Mouse (Mus musculus) lung, embryonic 16.5 days (tissue): ENCODE measurements around the gene Tnfrsf18. TPM values are rescaled to one million over a fixed set of nuclear protein-coding genes. Genes with fewer than 3 reads are reported as not detected.

Experiments used
- ATAC-seq: fragments of 200-750 bp; cut with Nextera tagmentation; 2 replicates; pipeline ENCODE4 v1.8.0; 2017; ENCODE audit warnings: low read depth, mild to moderate bottlenecking, moderate library complexity
- H3K27ac ChIP-seq: fragments of 300-500 bp; sonication (generic); 2 replicates; pipeline ENCODE4 v1.5.1; 2014; ENCODE audit warnings: mild to moderate bottlenecking, control low read depth, low read length
- H3K27me3 ChIP-seq: fragments of 300-500 bp; sonication (generic); 2 replicates; pipeline ENCODE4 v1.6.1; 2014; ENCODE audit warnings: low read depth, low read length, mixed read lengths; ENCODE audit not compliant: control insufficient read depth, insufficient read depth
- H3K36me3 ChIP-seq: fragments of 300-500 bp; sonication (generic); 2 replicates; pipeline ENCODE4 v1.6.1; 2014; ENCODE audit warnings: low read length; ENCODE audit not compliant: control insufficient read depth, insufficient read depth
- H3K4me1 ChIP-seq: fragments of 300-500 bp; sonication (generic); replicated peaks from 2 replicates; pipeline ENCODE4 v1.6.1; 2014; ENCODE audit warnings: low read length, mixed read lengths; ENCODE audit not compliant: control insufficient read depth, insufficient read depth
- H3K4me2 ChIP-seq: fragments of 300-500 bp; sonication (generic); 2 replicates; pipeline ENCODE4 v1.6.1; 2014; ENCODE audit warnings: low read depth, low read length, control low read depth
- H3K4me3 ChIP-seq: fragments of 300-500 bp; sonication (generic); 2 replicates; pipeline ENCODE4 v1.5.1; 2014; ENCODE audit warnings: mild to moderate bottlenecking, low read length, control low read depth
- H3K9ac ChIP-seq: fragments of 300-500 bp; sonication (generic); 2 replicates; pipeline ENCODE4 v1.6.1; 2014; ENCODE audit warnings: low read length, control low read depth
- H3K9me3 ChIP-seq: fragments of 300-500 bp; sonication (generic); 2 replicates; pipeline ENCODE4 v1.6.1; 2016; ENCODE audit warnings: low read length; ENCODE audit not compliant: control insufficient read depth
- WGBS: fragments of 180-500 bp; shearing (Covaris S2); extraction: QIAGEN DNeasy Blood & Tissue Kit; methylation state at CpG from one replicate; pipeline ENCODE4 v1.1.7; 2014; 5-methylcytosine and 5-hydroxymethylcytosine counted together
- microRNA counts: library from miRNA; unstranded; fragments of <30 nt; microRNA quantifications from one replicate; lab custom pipeline; 2016
- microRNA-seq: library from miRNA; unstranded; fragments of <30 nt; microRNA quantifications from one replicate; pipeline ENCODE4, GENCODE M21; 2016
- polyA plus RNA-seq: library from polyadenylated mRNA; unstranded; fragments of >200 nt; fragmentation: Nextera tagmentation; extraction: Ambion mirVana; gene quantifications from 2 replicates; pipeline ENCODE4 v1.2.1, GENCODE M21; 2015

The Tnfrsf18 gene
- polyA plus RNA-seq, 1 experiment from 2014 or later: 1.5 TPM

DNA sequence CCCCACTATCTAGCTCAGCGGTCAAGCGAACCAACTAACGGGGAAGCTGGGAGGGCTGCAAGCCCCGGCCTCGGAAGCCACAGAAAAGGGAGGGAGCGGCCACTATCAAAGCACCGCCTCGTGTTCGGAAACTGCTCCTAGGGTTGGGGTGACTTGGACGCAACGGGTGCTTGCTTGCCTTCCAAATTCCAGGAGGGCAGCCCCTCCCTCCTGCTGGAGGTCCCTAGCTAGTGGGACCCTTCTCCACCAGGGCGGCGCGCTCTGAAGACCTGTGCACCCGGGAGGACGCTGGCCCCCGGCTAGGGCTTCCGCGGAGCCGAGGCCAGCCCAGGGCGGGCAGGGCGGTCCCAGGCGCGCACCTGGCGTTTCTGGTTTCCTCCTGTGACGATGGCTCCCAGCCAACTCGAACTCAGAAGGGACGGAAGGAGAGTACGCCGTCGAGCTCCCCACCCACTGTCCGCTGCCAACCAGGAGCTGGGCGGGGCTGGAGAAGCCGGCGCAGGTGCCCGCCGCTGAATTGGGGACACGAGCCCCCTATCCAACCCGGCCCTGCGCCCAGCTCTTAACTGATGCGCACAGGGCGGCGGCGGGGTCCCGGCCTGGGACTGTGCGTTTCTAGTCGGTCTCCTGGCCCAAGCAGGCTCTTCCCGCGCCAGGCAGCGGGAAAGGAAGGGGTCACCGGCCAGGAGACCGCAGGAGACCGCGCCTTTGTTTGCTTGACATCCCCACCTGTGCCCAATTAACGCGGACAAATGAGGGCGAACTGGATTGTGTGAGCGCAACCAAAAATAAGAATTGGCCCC is 51.7 kb downstream of the Tnfrsf18 start:
- peaks cover 14% of the 10 kb centered on the region for H3K4me1 ChIP-seq
- peak overlapping the region; percentile 93 for H3K27ac ChIP-seq
- H3K4me3 ChIP-seq: peak overlapping the region; percentile 51
- no peaks in the 10 kb centered on the region for H3K9me3 ChIP-seq
- under 1% methylated on average over 58 of the region's 58 CpGs for WGBS
- H3K27me3 ChIP-seq: peaks cover 7% of the 10 kb centered on the region; the same call in 1 of the 2 replicates
- H3K4me2 ChIP-seq: peak overlapping the region; percentile 79
- no peaks in the 10 kb centered on the region for H3K36me3 ChIP-seq
- H3K9ac ChIP-seq: peak overlapping the region; percentile 66
- ATAC-seq: peak; percentile 90

MicroRNA genes within 50 kb of the gene (microRNA counts, 519-probe panel; counts per million panel counts)
- microRNA mmu-miR-200a (lab: Ali Mortazavi, UCI) (3,815 counts per million, percentile 78 among the panel's probes with 10 or more counts), microRNA mmu-miR-200b (lab: Ali Mortazavi, UCI) (4,441 counts per million, percentile 91 among the panel's probes with 10 or more counts), microRNA mmu-miR-429 (lab: Ali Mortazavi, UCI) (4,795 counts per million, percentile 93 among the panel's probes with 10 or more counts)

Small RNAs within 50 kb of the gene (microRNA-seq; reads per million reads assigned to microRNA genes)
- gene Mir200a: 1,355 reads per million, percentile 77 among the genes with 10 or more reads in this experiment
- gene Mir200b: 6,983 reads per million, percentile 93 among the genes with 10 or more reads in this experiment
- 18,186 reads per million, percentile 97 among the genes with 10 or more reads in this experiment for gene Mir429

Other genes with a start within 250 kb of the Tnfrsf18 start
- 0.15 and 0.21 TPM in 2 replicates for gene Tmem88b, start 240.3 kb upstream of the Tnfrsf18 start, polyA plus RNA-seq
- 0.69 and 1.0 TPM in 2 replicates for gene Ankrd65, start 235.7 kb upstream of the Tnfrsf18 start, polyA plus RNA-seq
- 177 and 194 TPM in 2 replicates for gene Mrpl20, start 223.3 kb upstream of the Tnfrsf18 start, polyA plus RNA-seq
- 179 and 185 TPM in 2 replicates for gene Ccnl2, start 213.7 kb upstream of the Tnfrsf18 start, polyA plus RNA-seq
- 141 and 146 TPM in 2 replicates for gene Aurkaip1, start 194.9 kb upstream of the Tnfrsf18 start, polyA plus RNA-seq
- gene Mxra8, start 186.5 kb upstream of the Tnfrsf18 start, polyA plus RNA-seq: 246 and 255 TPM in 2 replicates
- 4.5 and 6.0 TPM in 2 replicates for gene Dvl1, start 178.8 kb upstream of the Tnfrsf18 start, polyA plus RNA-seq
- 0.24 and 0.30 TPM in 2 replicates for gene Tas1r3, start 162.8 kb upstream of the Tnfrsf18 start, polyA plus RNA-seq
- gene Cptp, start 156.7 kb upstream of the Tnfrsf18 start, polyA plus RNA-seq: 15.6 and 16.4 TPM in 2 replicates
- 74.2 and 75.8 TPM in 2 replicates for gene Ints11, start 156.6 kb upstream of the Tnfrsf18 start, polyA plus RNA-seq
- gene Pusl1, start 134.4 kb upstream of the Tnfrsf18 start, polyA plus RNA-seq: 39.7 and 43.2 TPM in 2 replicates
- gene Acap3, start 134.3 kb upstream of the Tnfrsf18 start, polyA plus RNA-seq: 17.5 and 20.0 TPM in 2 replicates
- gene Ube2j2, start 82.3 kb upstream of the Tnfrsf18 start, polyA plus RNA-seq: 77.2 and 86.4 TPM in 2 replicates
- gene C1qtnf12, start 63.8 kb upstream of the Tnfrsf18 start, polyA plus RNA-seq: 37.2 and 39.3 TPM in 2 replicates
- 12.2 and 12.8 TPM in 2 replicates for gene B3galt6, start 33.5 kb upstream of the Tnfrsf18 start, polyA plus RNA-seq
- 156 and 162 TPM in 2 replicates for gene Sdf4, start 33.3 kb upstream of the Tnfrsf18 start, polyA plus RNA-seq
- gene Tnfrsf4, start 12.3 kb upstream of the Tnfrsf18 start, polyA plus RNA-seq: 1.1 and 2.4 TPM in 2 replicates
- gene Ttll10, start 33.2 kb downstream of the Tnfrsf18 start, polyA plus RNA-seq: 2.8 and 4.0 TPM in 2 replicates
- gene 9430015G10Rik, start 83.8 kb downstream of the Tnfrsf18 start, polyA plus RNA-seq: 37.9 and 42.0 TPM in 2 replicates
- gene Rnf223, start 104.3 kb downstream of the Tnfrsf18 start, polyA plus RNA-seq: 0.24 and 0.33 TPM in 2 replicates
- 85.6 and 86.5 TPM in 2 replicates for gene Agrn, start 171.3 kb downstream of the Tnfrsf18 start, polyA plus RNA-seq
- 1.7 and 3.1 TPM in 2 replicates for gene Isg15, start 174.7 kb downstream of the Tnfrsf18 start, polyA plus RNA-seq
- 2.9 and 3.4 TPM in 2 replicates for gene AW011738, start 177.1 kb downstream of the Tnfrsf18 start, polyA plus RNA-seq
- gene Perm1, start 189.7 kb downstream of the Tnfrsf18 start, polyA plus RNA-seq: 0.45 and 0.91 TPM in 2 replicates
- gene Plekhn1, start 208.7 kb downstream of the Tnfrsf18 start, polyA plus RNA-seq: 18.5 and 22.8 TPM in 2 replicates
- gene Noc2l, start 209.8 kb downstream of the Tnfrsf18 start, polyA plus RNA-seq: 51.3 and 51.6 TPM in 2 replicates
- 0.29 and 0.72 TPM in 2 replicates for gene Samd11, start 229.5 kb downstream of the Tnfrsf18 start, polyA plus RNA-seq